Mouse (Mus musculus): ENCODE measurements around the gene Tmem183a.

DNA sequence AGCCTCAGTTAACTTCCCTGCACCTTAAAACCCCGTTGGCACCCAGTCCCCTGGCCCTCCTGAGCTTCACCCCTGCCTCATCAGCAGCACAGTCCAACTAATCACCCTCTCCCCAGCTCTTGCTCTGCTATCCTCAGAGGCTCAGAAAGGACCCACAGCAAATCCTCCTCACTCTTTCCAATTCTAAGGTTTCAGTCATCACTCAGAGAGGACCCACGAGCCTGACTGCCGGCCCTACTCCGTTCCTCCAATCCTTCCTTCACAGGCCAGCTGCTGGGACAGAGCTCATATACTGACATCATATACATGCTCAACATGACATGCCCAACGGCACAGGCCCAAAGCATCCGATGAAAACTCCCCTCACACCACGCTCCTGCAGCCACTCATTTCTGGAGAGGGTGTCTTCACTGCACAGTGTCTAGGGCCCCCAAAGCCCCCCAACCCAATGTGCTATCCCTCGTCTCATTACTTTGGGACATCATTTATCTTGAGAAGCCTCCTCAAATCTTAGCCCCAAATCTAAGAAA lies 18.9 kb downstream of the Tmem183a start:
- TF ChIP-seq CTCF (IDR thresholded peaks at IDR 0.05; ENCODE audit: low read depth, low read length): no peak
- no peak for TF ChIP-seq POLR2A (IDR thresholded peaks at IDR 0.05; ENCODE audit: borderline replicate concordance, low read depth, low read length)
